Mouse (Mus musculus) left cerebral cortex, postnatal 14 days (tissue): ENCODE data around the gene Haus4. TPM values are rescaled to one million over a fixed set of nuclear protein-coding genes. Genes with fewer than 3 reads are reported as not detected.

ENCODE experiments used
- DNase-seq, 2 experiments: peaks; one replicate each; pipeline ENCODE4 v3.0.0; 2021 to 2022; ENCODE audit warnings: low spot score in 2 of 2, mixed read lengths in 1 of 2
- intact Hi-C: fragments of 180-260 bp; cut with DNase I; formaldehyde crosslinking; loops from one replicate; pipeline ENCODE4 v1.15.1; 2025
- long read RNA-seq, 2 experiments: library from polyadenylated mRNA; stranded (forward); transcript quantifications; one replicate each; pipeline ENCODE4 v2.0.0; 2021
- total RNA-seq, 2 experiments: library from RNA; stranded (reverse); gene quantifications; 2 replicates each; pipeline ENCODE4 v1.2.3; 2021

Gene Haus4
- 1 to 10 TPM; 2.4 to 4.9 TPM for total RNA-seq
- long read RNA-seq, experiment 1, partial matches to known transcripts, result 0 of 3 reads
- long read RNA-seq, experiment 1, other reads (novel, unspliced or antisense), result 0 of 3 reads
- long read RNA-seq, experiment 2, partial matches to known transcripts, result 1 of 2 reads
- long read RNA-seq, experiment 2, other reads (novel, unspliced or antisense), result 0 of 2 reads

- intact Hi-C loops, result no loop called here
- peak; percentile 57 to 64 for DNase-seq
Measured at GRCm38 (mm10) chr14:54553975-54554769, at the start of gene Haus4. Haus4 (minus strand) TSS chr14:54554616.

GRCm38 (mm10) chr14:54603686-54604085 lies 49.3 kb upstream of the Haus4 start:
- DNase-seq, result no peak
- intact Hi-C loops, result no loop called here

GRCm38 (mm10) chr14:54603038-54603654 lies 48.7 kb upstream of the Haus4 start:
- DNase-seq, result peak; percentile 96 to 98
- intact Hi-C loops, result no loop called here

GRCm38 (mm10) chr14:54602613-54603012 lies 48.2 kb upstream of the Haus4 start:
- DNase-seq, result no peak
- intact Hi-C loops, result no loop called here

- DNase-seq, result no peak
- intact Hi-C loops, result no loop called here
Measured at GRCm38 (mm10) chr14:54601601-54602000, 47.2 kb upstream of the Haus4 start.

GRCm38 (mm10) chr14:54597084-54597483 lies 42.7 kb upstream of the Haus4 start:
- intact Hi-C loops, result no loop called here
- no peak for DNase-seq

GRCm38 (mm10) chr14:54594631-54595414 lies 40.4 kb upstream of the Haus4 start:
- peak; percentile 45 to 59 for DNase-seq
- intact Hi-C loops, result no loop called here

- intact Hi-C loops, result no loop called here
- no peak for DNase-seq
Measured at GRCm38 (mm10) chr14:54594055-54594454, 39.6 kb upstream of the Haus4 start.

- intact Hi-C loops, result no loop called here
- DNase-seq, result peak; percentile 65 to 75
Measured at GRCm38 (mm10) chr14:54592319-54592934, 38.0 kb upstream of the Haus4 start.

- no peak for DNase-seq
- intact Hi-C loops, result no loop called here
Measured at GRCm38 (mm10) chr14:54591056-54591455, 36.6 kb upstream of the Haus4 start.

- intact Hi-C loops, result no loop called here
- DNase-seq, result peak; percentile 48 to 70
Measured at GRCm38 (mm10) chr14:54583681-54584338, 29.4 kb upstream of the Haus4 start.

- DNase-seq, result no peak
- intact Hi-C loops, result no loop called here
Measured at GRCm38 (mm10) chr14:54582536-54582935, 28.1 kb upstream of the Haus4 start.

GRCm38 (mm10) chr14:54579638-54580037 lies 25.2 kb upstream of the Haus4 start:
- intact Hi-C loops, result loop anchor here (10.0 kb wide), 1 partner anchor 355 kb away; no protein-coding TSS in a partner anchor
- no peak for DNase-seq

- DNase-seq, result no peak
- intact Hi-C loops, result loop anchor here (10.0 kb wide), 1 partner anchor 353 kb away; no protein-coding TSS in a partner anchor
Measured at GRCm38 (mm10) chr14:54578063-54578462, 23.6 kb upstream of the Haus4 start.

- peak; percentile 68 to 72 for DNase-seq
- intact Hi-C loops, result loop anchor here (10.0 kb wide), 1 partner anchor 353 kb away; no protein-coding TSS in a partner anchor
Measured at GRCm38 (mm10) chr14:54577089-54577982, 22.9 kb upstream of the Haus4 start, which contains the start of gene Ajuba. Ajuba (minus strand) TSS chr14:54577558.

GRCm38 (mm10) chr14:54576241-54577088 lies 22.0 kb upstream of the Haus4 start:
- no peak for DNase-seq
- intact Hi-C loops, result loop anchor here (10.0 kb wide), 1 partner anchor 352 kb away; no protein-coding TSS in a partner anchor

- no peak for DNase-seq
- intact Hi-C loops, result loop anchor here (10.0 kb wide), 1 partner anchor 351 kb away; no protein-coding TSS in a partner anchor
Measured at GRCm38 (mm10) chr14:54575631-54576030, 21.2 kb upstream of the Haus4 start.
